Mouse (Mus musculus) cerebellum, postnatal 10 days (tissue): ENCODE data around the gene Rnasel.

Source experiments
- DNase-seq, 2 experiments: peaks; one replicate each; pipeline ENCODE4 v3.0.0; 2021; ENCODE audit warnings: mixed read lengths in 2 of 2

Rnasel gene

GRCm38 (mm10) chr1:153769998-153770775 lies 21.0 kb downstream of the Rnasel start:
- DNase-seq, result no peak

GRCm38 (mm10) chr1:153770776-153771167 lies 21.5 kb downstream of the Rnasel start:
- no peak for DNase-seq

- DNase-seq, result no peak
These were observed 25.9 kb downstream of the Rnasel start for GRCm38 (mm10) chr1:153775174-153775573.

- DNase-seq, result no peak
These were observed 27.0 kb downstream of the Rnasel start for GRCm38 (mm10) chr1:153776257-153776656.

- DNase-seq, result no peak
These were observed 29.0 kb downstream of the Rnasel start for GRCm38 (mm10) chr1:153778205-153778604.

- no peak for DNase-seq
These were observed 34.1 kb downstream of the Rnasel start for GRCm38 (mm10) chr1:153783339-153783738.

- DNase-seq, result no peak
These were observed 36.4 kb downstream of the Rnasel start for GRCm38 (mm10) chr1:153785608-153786007.

- no peak for DNase-seq
These were observed 41.5 kb downstream of the Rnasel start for GRCm38 (mm10) chr1:153790708-153791107.

- no peak for DNase-seq
These were observed 45.0 kb downstream of the Rnasel start for GRCm38 (mm10) chr1:153794241-153794640.

GRCm38 (mm10) chr1:153802691-153803090 lies 53.5 kb downstream of the Rnasel start:
- DNase-seq, result no peak

GRCm38 (mm10) chr1:153803530-153803929 lies 54.3 kb downstream of the Rnasel start:
- no peak for DNase-seq

- peak; percentile 72 to 78 for DNase-seq
These were observed 58.3 kb downstream of the Rnasel start for GRCm38 (mm10) chr1:153807390-153807993.
